Mouse (Mus musculus): Measurements from ENCODE around the gene Lmo1.
"Not testable (repeated sequence)": the region's sequence is repeated elsewhere in the genome, so short reads cannot be mapped to it uniquely, and the experiment has no call there.

Gene Lmo1

GRCm38 (mm10) chr7:109104894-109105293, 70.1 kb downstream of the Lmo1 start:
- DNase-seq, result no peak

- DNase-seq, result no peak
Observed at GRCm38 (mm10) chr7:109101167-109101566, 73.8 kb downstream of the Lmo1 start.

- peak; percentile 46 for DNase-seq
Observed at GRCm38 (mm10) chr7:109098145-109099018, 76.6 kb downstream of the Lmo1 start.

DNA sequence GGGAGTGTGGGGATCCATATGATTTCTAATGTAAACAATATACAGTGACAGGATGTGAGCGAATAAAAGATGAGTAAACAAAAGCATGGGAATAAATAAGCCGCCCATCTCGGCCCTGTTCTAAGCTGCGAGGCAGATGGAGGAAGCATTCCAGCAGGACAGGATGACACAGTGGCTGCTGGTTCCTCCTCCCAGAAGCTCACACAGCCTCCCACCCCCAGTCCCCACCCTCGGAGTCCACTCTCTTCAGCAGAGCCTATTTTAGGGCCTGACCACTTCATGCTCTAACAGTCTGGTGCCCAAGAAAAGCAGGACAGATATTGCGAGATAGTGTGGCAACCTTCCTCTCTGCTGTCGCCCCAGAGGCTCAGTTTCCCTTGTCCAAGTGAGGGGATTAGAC, 77.8 kb downstream of the Lmo1 start:
- DNase-seq, result no peak

GRCm38 (mm10) chr7:109096618-109097017, 78.4 kb downstream of the Lmo1 start:
- DNase-seq, result no peak

GRCm38 (mm10) chr7:109094294-109094693, 80.7 kb downstream of the Lmo1 start:
- no peak for DNase-seq

GRCm38 (mm10) chr7:109091316-109091715, 83.7 kb downstream of the Lmo1 start:
- DNase-seq, result not testable (repeated sequence)
